Mouse (Mus musculus) ES-E14 (cell line): Measurements from ENCODE around the gene Obsl1. TPM values are rescaled to one million over a fixed set of nuclear protein-coding genes. Genes with fewer than 3 reads are reported as not detected.

Experiments
- DNase-seq: peaks from one replicate; pipeline ENCODE4 v3.0.0-alpha.2; 2013; ENCODE audit warnings: low read depth, low spot score
- H3K27ac ChIP-seq: 2 replicates; pipeline ENCODE4 v1.5.1; 2012; ENCODE audit warnings: low read depth, mild to moderate bottlenecking, low read length, moderate library complexity, mixed read lengths; ENCODE audit not compliant: poor library complexity, insufficient read depth, severe bottlenecking
- H3K36me3 ChIP-seq: 2 replicates; pipeline ENCODE4 v1.6.1; 2012; ENCODE audit warnings: mild to moderate bottlenecking, low read length, moderate library complexity, mixed read lengths; ENCODE audit not compliant: control insufficient read depth, poor library complexity, insufficient read depth, severe bottlenecking
- H3K4me1 ChIP-seq, 2 experiments: fragments of 150-350 bp in 1 of 2; sonication (generic) in 1 of 2; 2 replicates each; pipeline ENCODE4 v1.6.1; 2012; ENCODE audit warnings: low read length in 2 of 2, mild to moderate bottlenecking in 1 of 2, mixed read lengths in 1 of 2; ENCODE audit not compliant: control insufficient read depth in 2 of 2, insufficient read depth in 2 of 2, poor library complexity in 1 of 2
- H3K4me3 ChIP-seq, 2 experiments: fragments of 150-350 bp in 1 of 2; sonication (generic) in 1 of 2; 2 replicates each; pipeline ENCODE4 v1.5.1; 2012; ENCODE audit warnings: low read length in 2 of 2, low read depth in 1 of 2, mild to moderate bottlenecking in 1 of 2, mixed read lengths in 1 of 2; ENCODE audit not compliant: insufficient read depth in 1 of 2, poor library complexity in 1 of 2, severe bottlenecking in 1 of 2
- H3K9ac ChIP-seq: 2 replicates; pipeline ENCODE4 v1.6.1; 2012; ENCODE audit warnings: low read depth, mild to moderate bottlenecking, low read length, mixed read lengths; ENCODE audit not compliant: poor library complexity, insufficient read depth, severe bottlenecking
- H3K9me3 ChIP-seq: fragments of 150-350 bp; sonication (generic); 2 replicates; pipeline ENCODE4 v1.6.1; 2012; ENCODE audit warnings: low read depth, mild to moderate bottlenecking, low read length; ENCODE audit not compliant: control insufficient read depth, insufficient read depth
- CHD2 ChIP-seq: IDR thresholded peaks from 2 replicates; pipeline ENCODE4 v1.6.1; 2014; ENCODE audit warnings: mild to moderate bottlenecking, low read depth, low read length, inconsistent platforms
- HCFC1 ChIP-seq: IDR thresholded peaks from 2 replicates; pipeline ENCODE4 v1.6.1; 2012; ENCODE audit warnings: low read length, inconsistent platforms, borderline replicate concordance; ENCODE audit not compliant: insufficient read depth
- MAFK ChIP-seq: IDR thresholded peaks from 2 replicates; pipeline ENCODE4 v1.6.1; 2014; ENCODE audit warnings: mild to moderate bottlenecking, low read depth, low read length, inconsistent platforms; ENCODE audit not compliant: insufficient read depth
- ZC3H11A ChIP-seq: IDR thresholded peaks from 2 replicates; pipeline ENCODE4 v1.6.1; 2012; ENCODE audit warnings: low read depth, mild to moderate bottlenecking, inconsistent platforms, low read length, borderline replicate concordance
- ZNF384 ChIP-seq: IDR thresholded peaks from 2 replicates; pipeline ENCODE4 v1.6.1; 2012; ENCODE audit warnings: low read depth, low read length, inconsistent platforms
- in situ Hi-C, 2 experiments: fragments of 600-800 bp; cut with MboI; formaldehyde crosslinking; loops; one replicate each; pipeline ENCODE4 v1.15.1; 2025; ENCODE audit warnings: low sequenced_read_pairs in 2 of 2, inconsistent platforms in 1 of 2; ENCODE audit not compliant: unreplicated experiment in 2 of 2
- total RNA-seq: library from RNA; depleted of rRNA; stranded (reverse); fragments of 300-350 nt; gene quantifications from 2 replicates; pipeline ENCODE4 v1.2.3, GENCODE M21; 2012

Obsl1 gene
- total RNA-seq, 1 experiment, result 45.0 TPM

- Histone ChIP-seq H3K27ac (no peak overlapping the region), H3K4me1 (peaks cover 0 to 8% of the 10 kb centered on the region in 2 experiments; a peak in 2 of 4 replicates), H3K4me3 (no peak overlapping the region), H3K9me3 (no peaks in the 10 kb centered on the region), H3K36me3 (no peaks in the 10 kb centered on the region), H3K9ac (no peak overlapping the region)
- in situ Hi-C loops, result no loop called here
- DNase-seq, result no peak
- TF ChIP-seq HCFC1 (no peak), ZNF384 (no peak)
Measured at GRCm38 (mm10) chr1:75519576-75519975, 13.3 kb upstream of the Obsl1 start.

GRCm38 (mm10) chr1:75518427-75518826, 12.2 kb upstream of the Obsl1 start:
- Histone ChIP-seq H3K4me3 (no peak overlapping the region), H3K36me3 (no peaks in the 10 kb centered on the region), H3K9ac (peak overlapping the region; percentile 32; the same call in 1 of the 2 replicates), H3K27ac (peak overlapping the region; percentile 72), H3K9me3 (no peaks in the 10 kb centered on the region), H3K4me1 (peaks cover 0 to 8% of the 10 kb centered on the region in 2 experiments; a peak in 2 of 4 replicates)
- DNase-seq, result no peak
- in situ Hi-C loops, result no loop called here
- TF ChIP-seq ZNF384 (no peak), CHD2 (no peak), ZC3H11A (no peak), MAFK (no peak), HCFC1 (no peak)

DNA sequence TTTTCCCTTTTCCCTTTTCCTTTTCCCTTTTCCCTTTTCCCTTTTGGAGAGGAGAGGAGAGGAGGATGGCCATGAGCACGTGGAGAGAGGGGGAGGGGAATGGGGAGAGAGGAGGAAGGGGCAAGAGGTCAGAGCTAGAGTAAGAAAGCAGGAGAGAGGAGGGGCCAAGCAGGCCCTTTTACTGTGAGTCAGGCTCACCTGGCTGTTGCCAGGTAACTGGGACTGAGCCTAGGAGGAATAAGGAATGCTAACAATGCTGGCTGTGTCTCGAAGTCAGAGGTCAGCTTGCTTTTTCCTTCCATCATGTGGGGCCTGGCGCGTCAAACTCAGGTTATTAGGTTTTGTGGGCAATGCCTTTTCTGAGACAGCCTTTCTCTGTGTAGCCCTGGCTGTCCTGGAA, 11.7 kb upstream of the Obsl1 start:
- no peak overlapping the region for H3K4me3 ChIP-seq
- in situ Hi-C loops, result no loop called here
- TF ChIP-seq MAFK (no peak), ZC3H11A (no peak), CHD2 (no peak), HCFC1 (no peak), ZNF384 (no peak)
- H3K36me3 ChIP-seq, result no peaks in the 10 kb centered on the region
- peak overlapping the region; percentile 72 for H3K27ac ChIP-seq
- H3K9ac ChIP-seq, result peak overlapping the region; percentile 32; the same call in 1 of the 2 replicates
- H3K9me3 ChIP-seq, result no peaks in the 10 kb centered on the region
- H3K4me1 ChIP-seq, result peaks cover 4 to 11% of the 10 kb centered on the region in 2 experiments
- no peak for DNase-seq

DNA sequence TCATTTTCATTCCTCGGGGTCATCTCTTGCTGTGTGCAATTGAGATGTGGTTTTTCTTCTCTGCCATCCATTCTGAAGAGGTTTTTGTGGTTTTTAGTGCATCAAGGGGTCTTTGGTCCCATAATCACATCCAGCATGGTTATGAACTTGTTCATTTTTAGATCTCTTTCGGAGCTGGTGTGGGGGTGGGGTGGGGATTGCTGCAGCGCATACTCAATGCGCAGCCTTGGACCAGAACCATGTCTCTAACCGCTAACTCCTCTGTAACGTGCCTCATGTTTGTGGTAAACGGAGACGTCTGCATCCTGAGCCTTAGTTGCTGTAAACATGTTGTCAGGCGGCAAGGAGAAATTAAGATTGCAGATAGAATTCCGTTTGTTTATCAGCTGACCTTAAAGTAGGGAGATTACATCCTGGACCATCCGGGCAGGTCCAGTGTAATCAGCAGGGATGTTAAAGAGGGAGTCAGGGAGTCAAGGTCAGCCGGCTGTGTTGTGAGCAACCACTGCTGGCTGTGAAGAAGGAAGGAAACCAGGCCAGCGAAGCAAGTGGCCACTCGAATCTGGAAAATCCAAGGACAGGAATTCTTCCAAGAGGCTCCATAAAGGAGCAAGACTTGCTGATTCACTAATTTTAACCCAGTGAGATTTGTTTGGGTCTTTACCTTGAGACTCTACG, 10.6 kb upstream of the Obsl1 start:
- peaks cover 10 to 18% of the 10 kb centered on the region in 2 experiments for H3K4me1 ChIP-seq
- no peaks in the 10 kb centered on the region for H3K9me3 ChIP-seq
- TF ChIP-seq MAFK (no peak), CHD2 (no peak), ZNF384 (no peak), ZC3H11A (no peak), HCFC1 (no peak)
- in situ Hi-C loops, result no loop called here
- no peak for DNase-seq
- no peaks in the 10 kb centered on the region for H3K36me3 ChIP-seq
- H3K4me3 ChIP-seq, result peak overlapping the region in 1 of 2 experiments; percentile 6; a peak in 1 of 4 replicates
- no peak overlapping the region for H3K27ac ChIP-seq
- H3K9ac ChIP-seq, result no peak overlapping the region
